Mouse (Mus musculus) ES-Bruce4 (cell line): ENCODE measurements around the gene Kcnh2.

Experiments used
- EP300 ChIP-seq: IDR thresholded peaks from 2 replicates; pipeline ENCODE4 v1.6.1; 2011; ENCODE audit warnings: low read depth, low read length; ENCODE audit not compliant: insufficient read depth
- POLR2A ChIP-seq: IDR thresholded peaks from one replicate; pipeline ENCODE4 v1.8.1; 2011; ENCODE audit warnings: low read length; ENCODE audit not compliant: insufficient read depth

DNA sequence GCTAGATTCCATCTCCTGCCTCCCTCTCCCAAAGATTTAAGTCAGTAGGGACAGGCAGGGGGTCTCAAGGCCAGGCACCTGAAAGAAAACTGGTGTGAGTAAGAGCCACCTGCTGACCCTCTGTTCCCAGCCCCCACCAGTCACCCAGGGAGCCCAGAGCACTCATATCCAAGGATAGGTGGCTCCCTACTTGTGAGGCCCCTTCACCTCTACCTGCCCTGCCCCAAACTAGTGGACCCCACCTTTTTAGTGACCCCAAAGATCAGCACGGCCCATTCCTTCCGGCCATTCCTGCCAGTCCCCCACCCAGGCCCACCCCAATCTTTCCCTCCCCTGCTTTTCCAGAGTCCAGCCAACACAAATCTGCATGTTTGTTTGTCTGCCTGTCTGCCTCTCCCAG lies 12.1 kb upstream of the Kcnh2 start:
- no peak for TF ChIP-seq EP300
- no peak for TF ChIP-seq POLR2A
